Mouse (Mus musculus) liver, postnatal 0 days (tissue): ENCODE measurements at regions not wholly inside any gene's neighbourhood (a gene's known extent, or its start where the extent isn't known, plus 50 kb on each side); places are given as distances from the start of the nearest gene placed in this dataset.

Experiments
- CTCF ChIP-seq: sonication (generic); IDR thresholded peaks from 2 replicates; pipeline ENCODE4 v1.5.1; 2016; ENCODE audit warnings: antibody characterized with exemption, low read depth
- EP300 ChIP-seq: IDR thresholded peaks from 2 replicates; pipeline ENCODE4 v1.6.1; 2016; ENCODE audit warnings: antibody characterized with exemption, low read depth, mild to moderate bottlenecking

DNA sequence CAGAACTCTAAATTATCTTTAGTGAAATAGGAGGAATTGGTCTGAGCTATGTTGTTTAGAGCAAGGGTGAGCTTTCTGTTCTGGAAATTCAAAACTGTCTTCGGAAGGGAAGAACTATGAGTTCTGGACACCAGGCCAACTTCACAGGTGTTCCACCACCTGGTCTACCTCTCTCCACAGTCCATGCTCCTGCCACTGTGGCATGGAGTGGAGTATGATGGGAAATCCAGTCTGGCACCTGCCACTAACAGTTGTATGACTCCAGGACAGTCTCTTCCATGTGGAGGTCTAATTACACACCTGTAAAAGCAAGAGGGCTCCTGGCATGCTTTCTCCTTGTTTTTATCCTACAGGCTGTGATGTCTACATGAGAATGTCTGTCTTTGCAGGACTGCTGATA is 154.7 kb upstream of the 4931417E11Rik start:
- TF ChIP-seq CTCF (no peak), EP300 (no peak)
